Mouse (Mus musculus): ENCODE data around the gene Mark2. TPM values are rescaled to one million over a fixed set of nuclear protein-coding genes. Genes with fewer than 3 reads are reported as not detected.
A peak's percentile ranks its signal among the peaks of the same experiment; 100 is the strongest.

The Mark2 gene
- polyA plus RNA-seq, 1 experiment from 2014 or later: 58.4 TPM

- H3K27ac ChIP-seq (ENCODE audit: low read depth, low read length): peak overlapping the region; percentile 100
- H3K4me2 ChIP-seq (ENCODE audit: low read depth): peak overlapping the region; percentile 92
- ATAC-seq (ENCODE audit: insufficient read depth, low FRiP score, low TSS enrichment) (peak; percentile 35), DNase-seq (ENCODE audit: low spot score) (peak; percentile 93)
- under 1% methylated on average over 84 of the region's 97 CpGs for WGBS
- H3K36me3 ChIP-seq (ENCODE audit: control insufficient read depth, insufficient read depth, low read length): peaks cover 23% of the 10 kb centered on the region
- peak overlapping the region; percentile 98 for H3K9ac ChIP-seq (ENCODE audit: low read length)
- no peaks in the 10 kb centered on the region for H3K9me3 ChIP-seq (ENCODE audit: control insufficient read depth, low read length)
- no peaks in the 10 kb centered on the region for H3K27me3 ChIP-seq (ENCODE audit: control insufficient read depth, insufficient read depth, low read length)
- H3K4me1 ChIP-seq (ENCODE audit: control insufficient read depth, insufficient read depth, low read length): peaks cover 43% of the 10 kb centered on the region
- peak overlapping the region; percentile 94 for H3K4me3 ChIP-seq (ENCODE audit: low read depth, low read length)
These were observed 73.6 kb downstream of the Mark2 start for GRCm38 (mm10) chr19:7267781-7268721.

GRCm38 (mm10) chr19:7267091-7267741 is 74.4 kb downstream of the Mark2 start, which contains the start of gene Rcor2:
Gene Rcor2, plus strand, starts transcription at chr19:7267325.
- Histone ChIP-seq H3K4me3 (ENCODE audit: low read depth, low read length) (peak within 1 kb of the TSS; percentile 94), H3K27ac (ENCODE audit: low read depth, low read length) (peak within 1 kb of the TSS; percentile 100), H3K9me3 (ENCODE audit: control insufficient read depth, low read length) (0 out of 2 replicates have a peak, but pooled peaks cover 2% of the 10 kb centered on the region), H3K4me1 (ENCODE audit: control insufficient read depth, insufficient read depth, low read length) (peaks cover 43% of the 10 kb centered on the region), H3K36me3 (ENCODE audit: control insufficient read depth, insufficient read depth, low read length) (peaks cover 15% of the 10 kb centered on the region), H3K27me3 (ENCODE audit: control insufficient read depth, insufficient read depth, low read length) (no peaks in the 10 kb centered on the region), H3K4me2 (ENCODE audit: low read depth) (peak within 1 kb of the TSS; percentile 92), H3K9ac (ENCODE audit: low read length) (peak within 1 kb of the TSS; percentile 98)
- 0% methylated on average over 28 of the region's 28 CpGs for WGBS
- peak; percentile 58 for ATAC-seq (ENCODE audit: insufficient read depth, low FRiP score, low TSS enrichment)
- DNase-seq (ENCODE audit: low spot score): peak; percentile 91

GRCm38 (mm10) chr19:7266421-7266831 is 75.2 kb downstream of the Mark2 start:
- ATAC-seq (ENCODE audit: insufficient read depth, low FRiP score, low TSS enrichment) (no peak; the same call in 1 of the 2 replicates), DNase-seq (ENCODE audit: low spot score) (peak; percentile 55)
- 0 out of 2 replicates have a peak, but pooled peaks cover 2% of the 10 kb centered on the region for H3K9me3 ChIP-seq (ENCODE audit: control insufficient read depth, low read length)
- no peak overlapping the region for H3K4me3 ChIP-seq (ENCODE audit: low read depth, low read length)
- H3K27ac ChIP-seq (ENCODE audit: low read depth, low read length): peak overlapping the region; percentile 100
- peak overlapping the region; percentile 98 for H3K9ac ChIP-seq (ENCODE audit: low read length)
- H3K4me1 ChIP-seq (ENCODE audit: control insufficient read depth, insufficient read depth, low read length): peaks cover 43% of the 10 kb centered on the region
- peaks cover 9% of the 10 kb centered on the region for H3K36me3 ChIP-seq (ENCODE audit: control insufficient read depth, insufficient read depth, low read length)
- no peaks in the 10 kb centered on the region for H3K27me3 ChIP-seq (ENCODE audit: control insufficient read depth, insufficient read depth, low read length)
- WGBS: 23% methylated on average over 4 of the region's 4 CpGs
- H3K4me2 ChIP-seq (ENCODE audit: low read depth): peak overlapping the region; percentile 92

- Histone ChIP-seq H3K4me2 (ENCODE audit: low read depth) (peak overlapping the region; percentile 92), H3K4me1 (ENCODE audit: control insufficient read depth, insufficient read depth, low read length) (peaks cover 40% of the 10 kb centered on the region), H3K9ac (ENCODE audit: low read length) (peak overlapping the region; percentile 98), H3K9me3 (ENCODE audit: control insufficient read depth, low read length) (0 out of 2 replicates have a peak, but pooled peaks cover 2% of the 10 kb centered on the region), H3K36me3 (ENCODE audit: control insufficient read depth, insufficient read depth, low read length) (peaks cover 2% of the 10 kb centered on the region), H3K4me3 (ENCODE audit: low read depth, low read length) (peak overlapping the region; percentile 18; the same call in 1 of the 2 replicates), H3K27me3 (ENCODE audit: control insufficient read depth, insufficient read depth, low read length) (no peaks in the 10 kb centered on the region), H3K27ac (ENCODE audit: low read depth, low read length) (peak overlapping the region; percentile 100)
- WGBS: 7% methylated on average over 14 of the region's 14 CpGs
- DNase-seq (ENCODE audit: low spot score): peak; percentile 86
- peak; percentile 51 for ATAC-seq (ENCODE audit: insufficient read depth, low FRiP score, low TSS enrichment)
These were observed 76.0 kb downstream of the Mark2 start for GRCm38 (mm10) chr19:7265478-7266191.

GRCm38 (mm10) chr19:7264766-7265331 is 76.8 kb downstream of the Mark2 start:
- peaks cover 36% of the 10 kb centered on the region for H3K4me1 ChIP-seq (ENCODE audit: control insufficient read depth, insufficient read depth, low read length)
- H3K9ac ChIP-seq (ENCODE audit: low read length): peak overlapping the region; percentile 98
- H3K4me3 ChIP-seq (ENCODE audit: low read depth, low read length): no peak overlapping the region
- H3K27me3 ChIP-seq (ENCODE audit: control insufficient read depth, insufficient read depth, low read length): no peaks in the 10 kb centered on the region
- ATAC-seq (ENCODE audit: insufficient read depth, low FRiP score, low TSS enrichment): no peak
- 0 out of 2 replicates have a peak, but pooled peaks cover 2% of the 10 kb centered on the region for H3K9me3 ChIP-seq (ENCODE audit: control insufficient read depth, low read length)
- DNase-seq (ENCODE audit: low spot score): peak; percentile 46
- WGBS: 22% methylated on average over 6 of the region's 6 CpGs
- peak overlapping the region; percentile 100 for H3K27ac ChIP-seq (ENCODE audit: low read depth, low read length)
- peak overlapping the region; percentile 92; the same call in 1 of the 2 replicates for H3K4me2 ChIP-seq (ENCODE audit: low read depth)
- no peaks in the 10 kb centered on the region for H3K36me3 ChIP-seq (ENCODE audit: control insufficient read depth, insufficient read depth, low read length)

- peak overlapping the region; percentile 100 for H3K27ac ChIP-seq (ENCODE audit: low read depth, low read length)
- ATAC-seq (ENCODE audit: insufficient read depth, low FRiP score, low TSS enrichment): no peak
- H3K27me3 ChIP-seq (ENCODE audit: control insufficient read depth, insufficient read depth, low read length): no peaks in the 10 kb centered on the region
- H3K9ac ChIP-seq (ENCODE audit: low read length): peak overlapping the region; percentile 98; the same call in 1 of the 2 replicates
- peaks cover 36% of the 10 kb centered on the region for H3K4me1 ChIP-seq (ENCODE audit: control insufficient read depth, insufficient read depth, low read length)
- 0 out of 2 replicates have a peak, but pooled peaks cover 2% of the 10 kb centered on the region for H3K9me3 ChIP-seq (ENCODE audit: control insufficient read depth, low read length)
- 18% methylated on average over 9 of the region's 9 CpGs for WGBS
- DNase-seq (ENCODE audit: low spot score): peak; percentile 79
- H3K4me3 ChIP-seq (ENCODE audit: low read depth, low read length): no peak overlapping the region
- peak overlapping the region; percentile 21; the same call in 1 of the 2 replicates for H3K4me2 ChIP-seq (ENCODE audit: low read depth)
- no peaks in the 10 kb centered on the region for H3K36me3 ChIP-seq (ENCODE audit: control insufficient read depth, insufficient read depth, low read length)
These were observed 77.4 kb downstream of the Mark2 start for GRCm38 (mm10) chr19:7264088-7264765.

GRCm38 (mm10) chr19:7262592-7262991 is 79.1 kb downstream of the Mark2 start:
- ATAC-seq (ENCODE audit: insufficient read depth, low FRiP score, low TSS enrichment): no peak
- WGBS: 100% methylated on average over 1 of the region's 1 CpGs
- Histone ChIP-seq H3K27ac (ENCODE audit: low read depth, low read length) (no peak overlapping the region), H3K4me1 (ENCODE audit: control insufficient read depth, insufficient read depth, low read length) (peaks cover 34% of the 10 kb centered on the region), H3K4me3 (ENCODE audit: low read depth, low read length) (no peak overlapping the region), H3K4me2 (ENCODE audit: low read depth) (no peak overlapping the region), H3K36me3 (ENCODE audit: control insufficient read depth, insufficient read depth, low read length) (no peaks in the 10 kb centered on the region), H3K9me3 (ENCODE audit: control insufficient read depth, low read length) (0 out of 2 replicates have a peak, but pooled peaks cover 2% of the 10 kb centered on the region), H3K9ac (ENCODE audit: low read length) (no peak overlapping the region), H3K27me3 (ENCODE audit: control insufficient read depth, insufficient read depth, low read length) (no peaks in the 10 kb centered on the region)
- DNase-seq (ENCODE audit: low spot score): no peak
